Mouse (Mus musculus) thymus, adult 2 months (tissue): Measurements from ENCODE around the gene Mustn1. TPM values are rescaled to one million over a fixed set of nuclear protein-coding genes. Genes with fewer than 3 reads are reported as not detected.

Experiments used
- DNase-seq: peaks from one replicate; pipeline ENCODE4 v3.0.0; 2021
- H3K27ac ChIP-seq: fragments of 200-500 bp; 2 replicates; pipeline ENCODE4 v1.5.1; 2012; ENCODE audit warnings: low read length, control low read depth; ENCODE audit not compliant: control insufficient read depth, insufficient read depth
- H3K27me3 ChIP-seq: fragments of 200-500 bp; 2 replicates; pipeline ENCODE4 v1.6.1; 2012; ENCODE audit warnings: mild to moderate bottlenecking, low read length, moderate library complexity, mixed read lengths; ENCODE audit not compliant: control insufficient read depth, insufficient read depth
- H3K36me3 ChIP-seq: fragments of 200-500 bp; 2 replicates; pipeline ENCODE4 v1.6.1; 2012; ENCODE audit warnings: mild to moderate bottlenecking, low read length, moderate library complexity; ENCODE audit not compliant: control insufficient read depth, insufficient read depth
- H3K4me1 ChIP-seq: fragments of 200-500 bp; replicated peaks from 2 replicates; pipeline ENCODE4 v1.6.1; 2012; ENCODE audit warnings: low read length; ENCODE audit not compliant: control insufficient read depth, insufficient read depth
- H3K4me3 ChIP-seq: fragments of 200-500 bp; 2 replicates; pipeline ENCODE4 v1.5.1; 2012; ENCODE audit warnings: mild to moderate bottlenecking, low read length, control low read depth, moderate library complexity; ENCODE audit not compliant: control insufficient read depth, insufficient read depth
- CTCF ChIP-seq: fragments of 200-500 bp; IDR thresholded peaks from 2 replicates; pipeline ENCODE4 v1.5.1; 2012; ENCODE audit warnings: mild to moderate bottlenecking, control low read depth, low read length, moderate library complexity, borderline replicate concordance; ENCODE audit not compliant: control insufficient read depth, poor library complexity, insufficient read depth; ENCODE audit errors: extremely low read depth
- POLR2A ChIP-seq: fragments of 200-500 bp; IDR thresholded peaks from 2 replicates; pipeline ENCODE4 v1.6.1; 2012; ENCODE audit warnings: mild to moderate bottlenecking, low read length, control low read depth, moderate library complexity; ENCODE audit not compliant: control insufficient read depth, poor library complexity, insufficient read depth; ENCODE audit errors: extremely low read depth
- WGBS: fragments of 180-500 bp; shearing (Covaris S2); methylation state at CpG from one replicate; pipeline ENCODE4 v1.1.7; 2018; 5-methylcytosine and 5-hydroxymethylcytosine counted together
- polyA plus RNA-seq: library from polyadenylated mRNA; depleted of rRNA; stranded (reverse); fragments of >200 nt; gene quantifications from 2 replicates; pipeline ENCODE4 v1.2.3, GENCODE M21; 2012

Gene Mustn1
- polyA plus RNA-seq, 1 experiment: 3.1 TPM

DNA sequence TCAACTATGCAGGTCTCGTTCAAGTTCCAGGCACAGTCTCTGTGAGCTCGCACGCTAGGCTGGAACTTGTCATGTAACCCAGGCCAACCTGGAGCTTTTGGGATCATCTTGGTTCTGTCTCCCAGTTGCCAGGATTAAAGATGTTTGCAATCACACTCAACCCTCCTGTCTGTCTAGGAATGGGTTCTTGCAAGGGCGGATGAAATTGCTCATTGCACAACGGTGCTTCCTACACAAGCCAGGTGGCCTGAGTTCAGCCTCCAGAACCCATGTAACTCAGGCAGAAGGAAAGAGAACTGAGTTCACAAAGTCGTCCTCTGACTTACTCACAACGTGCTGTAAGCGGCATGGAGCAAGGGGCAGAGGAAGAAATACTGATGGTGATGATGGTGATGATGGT lies 32.1 kb downstream of the Mustn1 start:
- TF ChIP-seq POLR2A (no peak), CTCF (no peak)
- H3K4me1 ChIP-seq: no peaks in the 10 kb centered on the region
- H3K27me3 ChIP-seq: no peaks in the 10 kb centered on the region
- H3K27ac ChIP-seq: no peak overlapping the region
- H3K4me3 ChIP-seq: no peak overlapping the region
- WGBS: 92% methylated on average over 8 of the region's 8 CpGs
- no peaks in the 10 kb centered on the region for H3K36me3 ChIP-seq
- no peak for DNase-seq

DNA sequence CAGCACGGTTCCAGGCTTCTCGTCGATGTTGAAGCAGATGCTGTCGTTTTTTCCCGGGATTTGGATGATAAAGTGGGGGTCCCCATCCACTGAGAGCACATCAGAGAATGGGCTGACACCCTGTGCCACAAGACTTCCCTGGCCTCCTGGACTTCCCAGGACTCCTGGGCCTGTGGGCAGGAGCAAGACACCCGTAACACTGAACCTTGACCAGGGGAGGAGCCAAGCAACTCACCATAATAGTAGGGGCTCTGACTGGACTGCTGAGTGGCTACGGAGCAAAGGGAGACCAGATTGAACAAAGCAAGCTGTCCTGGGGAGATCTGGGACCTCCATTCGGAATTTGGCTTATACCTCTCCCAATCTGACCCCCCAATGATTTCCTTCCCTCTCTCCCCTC lies 33.6 kb downstream of the Mustn1 start:
- Histone ChIP-seq H3K27ac (no peak overlapping the region), H3K4me1 (no peaks in the 10 kb centered on the region), H3K27me3 (no peaks in the 10 kb centered on the region), H3K4me3 (no peak overlapping the region), H3K36me3 (no peaks in the 10 kb centered on the region)
- DNase-seq: no peak
- 92% methylated on average over 8 of the region's 8 CpGs for WGBS
- TF ChIP-seq POLR2A (no peak), CTCF (no peak)

DNA sequence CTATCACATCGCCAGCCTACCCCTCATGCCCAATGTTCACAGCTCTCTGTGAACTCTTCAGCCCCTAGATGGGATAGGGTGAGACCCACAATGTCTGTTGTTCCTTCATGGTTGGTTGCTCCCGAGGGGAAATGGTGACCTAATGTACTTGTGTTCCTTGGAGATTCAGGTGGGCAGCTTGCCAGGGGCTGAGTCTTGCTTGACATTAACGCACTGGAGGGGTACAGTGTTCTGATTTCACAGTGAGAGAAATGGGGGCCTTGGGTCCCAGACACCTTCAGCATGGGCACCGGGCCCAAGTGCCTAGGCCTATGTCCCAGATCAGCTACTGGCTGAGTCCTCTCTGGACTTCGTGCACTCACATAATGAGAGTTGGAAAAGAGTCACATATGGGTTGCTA lies 34.4 kb downstream of the Mustn1 start:
- TF ChIP-seq CTCF: no peak
- TF ChIP-seq POLR2A: no peak
- no peak overlapping the region for H3K27ac ChIP-seq
- DNase-seq: no peak

DNA sequence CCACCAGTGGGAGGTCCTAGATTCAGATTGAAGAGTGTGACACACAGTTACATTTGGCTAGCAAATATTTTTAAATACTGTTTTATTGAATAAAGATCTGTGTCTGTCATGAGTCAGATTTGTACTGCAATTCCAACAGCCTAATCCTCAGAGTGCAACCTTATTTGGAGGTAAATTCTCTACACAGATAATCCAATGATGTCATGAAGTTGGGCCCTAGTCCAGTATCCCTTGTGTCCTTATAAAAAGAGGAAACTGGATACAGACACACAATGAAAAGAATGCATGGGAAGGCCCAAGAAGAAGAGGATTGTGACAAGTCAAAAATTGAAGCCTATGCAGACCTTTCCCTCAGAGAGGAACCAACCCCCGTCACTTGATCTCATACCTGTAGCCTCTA lies 37.5 kb downstream of the Mustn1 start:
- no peak overlapping the region for H3K4me3 ChIP-seq
- H3K4me1 ChIP-seq: no peaks in the 10 kb centered on the region
- TF ChIP-seq POLR2A: no peak
- TF ChIP-seq CTCF: no peak
- H3K27ac ChIP-seq: no peak overlapping the region
- H3K36me3 ChIP-seq: no peaks in the 10 kb centered on the region
- no peak for DNase-seq
- no peaks in the 10 kb centered on the region for H3K27me3 ChIP-seq
- 92% methylated on average over 1 of the region's 1 CpGs for WGBS

More for the DNA sequence above, 34.4 kb downstream of the Mustn1 start:
- Histone ChIP-seq H3K27me3 (no peaks in the 10 kb centered on the region), H3K4me3 (no peak overlapping the region), H3K36me3 (no peaks in the 10 kb centered on the region), H3K4me1 (no peaks in the 10 kb centered on the region)
- 89% methylated on average over 5 of the region's 5 CpGs for WGBS

DNA sequence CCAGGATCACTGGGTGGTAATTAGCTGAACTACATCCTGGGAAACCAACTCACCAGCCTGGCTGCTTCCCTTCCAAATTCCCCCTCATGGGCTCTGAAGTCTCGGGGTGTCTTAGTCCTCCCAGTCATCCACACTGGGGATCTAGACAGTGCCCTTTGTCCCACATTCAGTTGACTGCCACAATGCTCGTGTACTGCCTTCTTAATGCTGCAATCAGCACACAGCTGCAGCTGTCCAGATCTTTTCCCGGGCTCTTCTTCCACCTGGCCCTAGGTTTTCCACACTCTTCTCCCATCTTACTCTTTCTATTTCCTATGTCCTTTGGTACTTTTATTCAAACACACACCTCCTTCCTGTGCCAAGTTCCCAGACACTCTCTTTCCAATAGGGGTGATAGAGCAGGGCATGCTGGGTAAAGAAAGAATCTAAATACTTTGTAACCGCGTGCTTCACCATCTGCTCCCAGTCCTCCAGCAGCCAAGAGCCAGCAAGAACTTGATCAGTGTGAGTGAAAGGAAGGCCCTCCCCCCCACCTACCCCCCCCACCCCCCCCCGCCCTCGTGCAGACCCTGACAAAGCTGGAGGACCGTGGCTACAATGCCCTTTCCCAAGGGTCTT lies 43.2 kb downstream of the Mustn1 start:
- Histone ChIP-seq H3K27ac (no peak overlapping the region), H3K4me1 (no peaks in the 10 kb centered on the region), H3K4me3 (no peak overlapping the region), H3K36me3 (no peaks in the 10 kb centered on the region), H3K27me3 (no peaks in the 10 kb centered on the region)
- 83% methylated on average over 8 of the region's 8 CpGs for WGBS
- TF ChIP-seq POLR2A (no peak), CTCF (no peak)
- no peak for DNase-seq

DNA sequence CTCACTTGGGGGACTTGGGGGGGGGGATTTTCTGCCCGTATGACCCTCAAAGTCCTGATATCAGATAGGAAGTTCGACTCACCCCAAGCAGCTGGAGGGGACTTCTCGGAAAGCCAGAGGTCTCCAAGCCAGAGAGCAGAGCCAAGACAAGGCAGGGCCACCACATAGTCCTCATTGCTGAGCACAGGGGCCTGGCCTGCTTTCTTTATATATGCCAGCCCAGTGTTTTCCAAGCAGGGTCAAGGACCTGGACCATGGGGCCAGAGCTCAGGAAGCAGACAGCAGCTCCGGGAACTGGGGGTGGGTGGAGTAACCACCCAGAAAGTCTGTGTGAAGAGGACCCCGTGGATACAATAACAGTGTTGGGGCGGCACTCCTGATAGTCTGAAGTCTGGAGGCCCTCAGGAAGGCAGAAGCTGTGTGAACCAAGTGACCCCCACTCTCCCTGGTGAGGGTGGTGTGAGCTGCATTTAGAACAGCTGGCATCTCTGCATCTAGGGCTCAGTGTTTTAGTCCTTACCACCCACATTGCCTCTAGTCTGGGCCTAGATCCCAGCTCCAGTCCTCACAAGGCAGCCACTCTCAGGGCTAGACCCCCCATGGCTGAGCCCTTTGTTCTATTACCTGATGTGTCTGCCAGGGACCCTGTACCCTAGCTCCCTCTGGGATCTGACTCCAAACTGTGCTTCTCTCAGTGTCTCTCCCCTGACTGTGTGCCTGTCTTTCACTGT lies 44.5 kb downstream of the Mustn1 start, which contains the start of gene Itih3:
TSS of gene Itih3 (minus strand) at position 386 of the 731 bp plus-strand sequence.
- DNase-seq: no peak
- no peak for TF ChIP-seq POLR2A
- TF ChIP-seq CTCF: no peak
- Histone ChIP-seq H3K4me3 (no peak within 1 kb of the TSS), H3K27ac (no peak within 1 kb of the TSS), H3K36me3 (no peaks in the 10 kb centered on the region), H3K4me1 (no peaks in the 10 kb centered on the region), H3K27me3 (no peaks in the 10 kb centered on the region)
- WGBS: 82% methylated on average over 6 of the region's 6 CpGs
